Mouse (Mus musculus) limb, embryonic 11.5 days (tissue): Measurements from ENCODE around the gene Aamp. TPM values are rescaled to one million over a fixed set of nuclear protein-coding genes. Genes with fewer than 3 reads are reported as not detected.
"Not testable (repeated sequence)": the region's sequence is repeated elsewhere in the genome, so short reads cannot be mapped to it uniquely, and the experiment has no call there.

ENCODE experiments used
- ATAC-seq: fragments of 200-750 bp; cut with Nextera tagmentation; 2 replicates; pipeline ENCODE4 v1.8.0; 2017; ENCODE audit warnings: low read depth; ENCODE audit not compliant: insufficient number of reproducible peaks, low FRiP score, low TSS enrichment
- DNase-seq: peaks from one replicate; pipeline ENCODE4 v3.0.0-alpha.2; 2015; ENCODE audit warnings: low spot score
- H3K27ac ChIP-seq: fragments of 300-500 bp; sonication (generic); replicated peaks from 2 replicates; pipeline ENCODE4 v1.5.1; 2014; ENCODE audit warnings: low read depth, mild to moderate bottlenecking, low read length
- H3K27me3 ChIP-seq: fragments of 300-500 bp; sonication (generic); 2 replicates; pipeline ENCODE4 v1.6.1; 2014; ENCODE audit warnings: mild to moderate bottlenecking, low read length, mixed read lengths; ENCODE audit not compliant: control insufficient read depth, insufficient read depth
- H3K36me3 ChIP-seq: fragments of 300-500 bp; sonication (generic); 2 replicates; pipeline ENCODE4 v1.6.1; 2014; ENCODE audit warnings: mild to moderate bottlenecking, low read length, moderate library complexity, mixed read lengths; ENCODE audit not compliant: control insufficient read depth, insufficient read depth
- H3K4me1 ChIP-seq: fragments of 300-500 bp; sonication (generic); 2 replicates; pipeline ENCODE4 v1.6.1; 2014; ENCODE audit warnings: low read length, mixed read lengths; ENCODE audit not compliant: control insufficient read depth, insufficient read depth
- H3K4me2 ChIP-seq: fragments of 300-500 bp; sonication (generic); 2 replicates; pipeline ENCODE4 v1.6.1; 2014; ENCODE audit warnings: low read depth, mild to moderate bottlenecking, moderate library complexity; ENCODE audit not compliant: severe bottlenecking
- H3K4me3 ChIP-seq: fragments of 300-500 bp; sonication (generic); 2 replicates; pipeline ENCODE4 v1.5.1; 2014; ENCODE audit warnings: low read depth, low read length
- H3K9ac ChIP-seq: fragments of 300-500 bp; sonication (generic); 2 replicates; pipeline ENCODE4 v1.6.1; 2014; ENCODE audit warnings: mild to moderate bottlenecking, low read length
- H3K9me3 ChIP-seq: fragments of 300-500 bp; sonication (generic); 2 replicates; pipeline ENCODE4 v1.6.1; 2016; ENCODE audit warnings: low read length; ENCODE audit not compliant: control insufficient read depth
- WGBS: fragments of 180-500 bp; shearing (Covaris S2); extraction: QIAGEN DNeasy Blood & Tissue Kit; methylation state at CpG from one replicate; pipeline ENCODE4 v1.1.7; 2014; 5-methylcytosine and 5-hydroxymethylcytosine counted together
- polyA plus RNA-seq: library from polyadenylated mRNA; unstranded; fragments of >200 nt; fragmentation: Nextera tagmentation; extraction: Ambion mirVana; gene quantifications from 2 replicates; pipeline ENCODE4 v1.2.1, GENCODE M21; 2014

The Aamp gene
- polyA plus RNA-seq, 1 experiment from 2014 or later: 218 TPM

GRCm38 (mm10) chr1:74289248-74289647 is 4.7 kb upstream of the Aamp start:
- Histone ChIP-seq H3K36me3 (peaks cover 6% of the 10 kb centered on the region), H3K27ac (no peak overlapping the region), H3K4me2 (no peak overlapping the region), H3K4me3 (no peak overlapping the region), H3K9me3 (no peaks in the 10 kb centered on the region), H3K9ac (no peak overlapping the region), H3K27me3 (no peaks in the 10 kb centered on the region), H3K4me1 (peaks cover 8% of the 10 kb centered on the region)
- no peak for DNase-seq
- WGBS: 88% methylated on average over 9 of the region's 9 CpGs
- ATAC-seq: no peak

DNA sequence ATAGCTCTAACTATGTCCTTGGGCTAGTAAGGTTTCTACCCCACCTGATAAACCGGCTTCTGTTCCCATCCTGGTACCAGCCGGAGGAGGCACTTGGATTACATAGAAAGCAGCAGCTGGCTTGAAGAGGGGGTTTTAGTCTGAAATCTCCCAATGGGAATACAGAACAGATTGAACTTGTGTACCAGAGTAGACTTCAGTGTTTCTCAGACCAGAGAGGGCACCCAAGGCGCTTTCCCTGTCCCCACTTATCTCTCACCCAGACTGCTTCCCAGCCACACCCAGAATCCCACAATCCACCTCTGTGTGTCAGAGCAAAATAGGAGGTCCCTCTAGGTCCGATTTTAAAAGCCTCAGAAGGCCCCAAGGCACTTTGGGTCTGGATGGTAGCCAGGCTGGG is 3.8 kb upstream of the Aamp start:
- ATAC-seq: no peak
- H3K9ac ChIP-seq: no peak overlapping the region
- H3K4me2 ChIP-seq: no peak overlapping the region
- H3K27ac ChIP-seq: no peak overlapping the region
- H3K9me3 ChIP-seq: no peaks in the 10 kb centered on the region
- no peak for DNase-seq
- H3K27me3 ChIP-seq: no peaks in the 10 kb centered on the region
- peaks cover 12% of the 10 kb centered on the region for H3K4me1 ChIP-seq
- peaks cover 6% of the 10 kb centered on the region for H3K36me3 ChIP-seq
- H3K4me3 ChIP-seq: no peak overlapping the region
- WGBS: 85% methylated on average over 4 of the region's 4 CpGs

DNA sequence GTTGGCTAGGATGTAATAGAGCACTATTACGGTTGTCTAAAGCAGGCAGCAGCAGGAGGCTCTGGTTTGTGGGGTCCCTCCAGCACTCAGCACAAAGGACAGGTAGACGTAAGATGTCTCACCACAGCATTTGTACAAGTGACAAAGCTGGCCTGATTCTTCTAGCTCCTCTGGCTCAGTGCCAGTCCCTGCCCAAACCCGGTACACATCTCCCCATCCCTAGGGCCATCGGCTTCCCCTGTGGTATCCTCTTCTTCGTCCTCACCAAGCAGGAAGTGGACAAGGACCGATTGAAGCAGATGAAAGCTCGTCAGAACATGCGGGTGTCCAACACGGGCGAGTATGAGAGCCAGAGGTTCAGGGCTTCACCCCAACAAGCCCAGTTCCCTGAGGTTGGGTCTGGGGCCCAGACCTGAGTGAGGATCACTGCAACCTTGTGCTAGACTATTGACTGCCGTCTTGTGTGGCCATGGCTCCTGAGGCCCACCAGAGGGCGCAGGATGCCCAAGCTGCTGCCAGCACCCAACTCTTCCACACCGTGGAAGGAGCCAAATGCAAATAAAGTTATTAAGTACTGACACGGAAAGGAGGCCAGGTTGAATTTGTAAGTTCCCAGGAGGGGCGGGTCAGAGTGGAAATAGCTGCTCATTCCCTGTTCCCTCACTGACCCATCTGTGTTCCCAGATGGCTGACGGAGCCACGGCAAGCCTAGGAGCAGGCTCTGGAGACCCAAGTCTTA is 2.5 kb upstream of the Aamp start:
- H3K36me3 ChIP-seq: peaks cover 17% of the 10 kb centered on the region
- not testable (repeated sequence) for H3K9me3 ChIP-seq, H3K9ac ChIP-seq, H3K4me2 ChIP-seq, H3K27ac ChIP-seq, ATAC-seq, DNase-seq, H3K27me3 ChIP-seq, H3K4me3 ChIP-seq
- peaks cover 12% of the 10 kb centered on the region for H3K4me1 ChIP-seq
- WGBS: 59% methylated on average over 15 of the region's 17 CpGs

- H3K27me3 ChIP-seq: no peaks in the 10 kb centered on the region
- peaks cover 20% of the 10 kb centered on the region for H3K36me3 ChIP-seq
- peak overlapping the region; percentile 67 for H3K4me3 ChIP-seq
- 5% methylated on average over 23 of the region's 23 CpGs for WGBS
- peaks cover 12% of the 10 kb centered on the region for H3K4me1 ChIP-seq
- DNase-seq (no peak), ATAC-seq (no peak)
- peak overlapping the region; percentile 74 for H3K4me2 ChIP-seq
- H3K27ac ChIP-seq: no peak overlapping the region
- H3K9ac ChIP-seq: peak overlapping the region; percentile 68
- H3K9me3 ChIP-seq: no peaks in the 10 kb centered on the region
These were observed 873 bp upstream of the Aamp start for GRCm38 (mm10) chr1:74285212-74286010.

GRCm38 (mm10) chr1:74283686-74284463 is 663 bp downstream of the Aamp start:
- ATAC-seq (peak; percentile 24), DNase-seq (no peak)
- Histone ChIP-seq H3K9ac (peak overlapping the region; percentile 49), H3K4me3 (peak overlapping the region; percentile 67), H3K4me2 (peak overlapping the region; percentile 80), H3K27me3 (no peaks in the 10 kb centered on the region), H3K9me3 (no peaks in the 10 kb centered on the region), H3K36me3 (peaks cover 28% of the 10 kb centered on the region), H3K4me1 (peaks cover 12% of the 10 kb centered on the region), H3K27ac (no peak overlapping the region)
- WGBS: 11% methylated on average over 15 of the region's 15 CpGs

DNA sequence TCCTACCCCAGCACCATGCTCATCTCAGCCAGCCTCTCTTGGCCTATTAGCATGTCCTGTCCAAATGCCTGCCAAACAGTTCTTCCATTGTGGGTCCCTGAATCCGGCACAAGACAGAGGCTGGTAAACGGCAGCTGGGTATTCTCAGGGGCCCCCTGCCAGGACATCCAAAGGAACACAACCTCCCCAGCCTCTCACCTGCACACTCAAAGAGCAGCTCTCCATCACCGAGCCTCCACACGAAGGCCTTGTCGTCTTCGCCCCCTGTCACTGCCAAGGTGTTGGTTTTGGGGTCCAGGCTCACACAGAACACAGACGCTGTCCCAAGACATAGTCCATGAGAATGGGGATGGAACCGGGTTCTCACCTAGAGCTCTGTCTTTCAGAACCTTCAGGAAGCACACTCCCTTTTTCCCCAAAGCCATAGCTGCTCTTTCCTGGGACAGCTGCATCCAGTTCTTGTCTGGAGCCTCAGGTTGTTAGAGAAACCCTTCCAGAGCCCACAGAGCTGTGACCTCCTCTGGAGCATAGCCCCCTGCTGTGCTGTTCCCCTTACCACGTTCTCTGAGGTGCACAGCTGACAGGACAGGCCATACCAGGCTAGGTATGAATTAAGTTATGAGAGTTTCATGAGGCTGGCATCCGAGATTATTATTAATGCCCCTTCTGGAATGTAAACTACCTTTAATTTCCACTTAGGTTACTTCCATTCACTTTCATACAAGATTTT is 1.5 kb downstream of the Aamp start:
- H3K4me1 ChIP-seq: peaks cover 12% of the 10 kb centered on the region
- ATAC-seq (no peak), DNase-seq (no peak)
- H3K27ac ChIP-seq: no peak overlapping the region
- H3K36me3 ChIP-seq: peaks cover 24% of the 10 kb centered on the region
- WGBS: 91% methylated on average over 10 of the region's 10 CpGs
- no peaks in the 10 kb centered on the region for H3K9me3 ChIP-seq
- H3K9ac ChIP-seq: no peak overlapping the region
- H3K4me3 ChIP-seq: no peak overlapping the region; the same call in 1 of the 2 replicates
- no peak overlapping the region for H3K4me2 ChIP-seq
- no peaks in the 10 kb centered on the region for H3K27me3 ChIP-seq

- H3K27me3 ChIP-seq: no peaks in the 10 kb centered on the region
- H3K4me2 ChIP-seq: no peak overlapping the region
- no peaks in the 10 kb centered on the region for H3K9me3 ChIP-seq
- no peak overlapping the region for H3K9ac ChIP-seq
- H3K36me3 ChIP-seq: peaks cover 24% of the 10 kb centered on the region
- H3K4me3 ChIP-seq: no peak overlapping the region
- peaks cover 12% of the 10 kb centered on the region for H3K4me1 ChIP-seq
- no peak overlapping the region for H3K27ac ChIP-seq
- DNase-seq (no peak), ATAC-seq (no peak)
- WGBS: 95% methylated on average over 8 of the region's 8 CpGs
These were observed 2.7 kb downstream of the Aamp start for GRCm38 (mm10) chr1:74281886-74282285.

GRCm38 (mm10) chr1:74281372-74281771 is 3.2 kb downstream of the Aamp start:
- H3K9ac ChIP-seq: no peak overlapping the region

More at GRCm38 (mm10) chr1:74281372-74281771, 3.2 kb downstream of the Aamp start:
- Histone ChIP-seq H3K4me2 (no peak overlapping the region), H3K9me3 (no peaks in the 10 kb centered on the region), H3K4me3 (no peak overlapping the region), H3K27me3 (no peaks in the 10 kb centered on the region), H3K4me1 (peaks cover 12% of the 10 kb centered on the region), H3K36me3 (peaks cover 24% of the 10 kb centered on the region), H3K27ac (no peak overlapping the region)
- WGBS: 95% methylated on average over 2 of the region's 2 CpGs
- no peak for ATAC-seq
- no peak for DNase-seq
